Mouse (Mus musculus) liver, embryonic 13.5 days (tissue): Measurements from ENCODE around the gene Cnn1. TPM values are rescaled to one million over a fixed set of nuclear protein-coding genes. Genes with fewer than 3 reads are reported as not detected.
A peak's percentile ranks its signal among the peaks of the same experiment; 100 is the strongest.
"Not testable (repeated sequence)": the region's sequence is repeated elsewhere in the genome, so short reads cannot be mapped to it uniquely, and the experiment has no call there.

Experiments used
- ATAC-seq: fragments of 200-750 bp; cut with Nextera tagmentation; 2 replicates; pipeline ENCODE4 v1.8.0; 2017; ENCODE audit warnings: low read depth, mild to moderate bottlenecking, moderate number of reproducible peaks, moderate library complexity
- DNase-seq: peaks from one replicate; pipeline ENCODE4 v3.0.0; 2022
- H3K27ac ChIP-seq: fragments of 300-500 bp; sonication (generic); 2 replicates; pipeline ENCODE4 v1.5.1; 2015; ENCODE audit warnings: moderate library complexity, mild to moderate bottlenecking, inconsistent platforms
- H3K27me3 ChIP-seq: fragments of 300-500 bp; sonication (generic); 2 replicates; pipeline ENCODE4 v1.6.1; 2015; ENCODE audit warnings: mild to moderate bottlenecking, inconsistent platforms
- H3K36me3 ChIP-seq: fragments of 300-500 bp; sonication (generic); 2 replicates; pipeline ENCODE4 v1.6.1; 2015; ENCODE audit warnings: mild to moderate bottlenecking, inconsistent platforms
- H3K4me1 ChIP-seq: fragments of 300-500 bp; sonication (generic); replicated peaks from 2 replicates; pipeline ENCODE4 v1.6.1; 2015; ENCODE audit warnings: inconsistent platforms
- H3K4me2 ChIP-seq: fragments of 300-500 bp; sonication (generic); 2 replicates; pipeline ENCODE4 v1.6.1; 2015; ENCODE audit warnings: inconsistent platforms, mild to moderate bottlenecking, moderate library complexity
- H3K4me3 ChIP-seq: fragments of 300-500 bp; sonication (generic); replicated peaks from 2 replicates; pipeline ENCODE4 v1.5.1; 2015; ENCODE audit warnings: mild to moderate bottlenecking, inconsistent platforms
- H3K9ac ChIP-seq: fragments of 300-500 bp; sonication (generic); 2 replicates; pipeline ENCODE4 v1.6.1; 2015; ENCODE audit warnings: mild to moderate bottlenecking, inconsistent platforms
- H3K9me3 ChIP-seq: fragments of 300-500 bp; sonication (generic); replicated peaks from 2 replicates; pipeline ENCODE4 v1.6.1; 2016; ENCODE audit warnings: inconsistent platforms
- WGBS: fragments of 180-500 bp; shearing (Covaris S2); methylation state at CpG from one replicate; pipeline ENCODE4 v1.1.7; 2015; ENCODE audit not compliant: insufficient replicate concordance; 5-methylcytosine and 5-hydroxymethylcytosine counted together
- polyA plus RNA-seq: library from polyadenylated mRNA; unstranded; fragments of >200 nt; fragmentation: Nextera tagmentation; extraction: Ambion mirVana; gene quantifications from 2 replicates; pipeline ENCODE4 v1.2.1, GENCODE M21; 2015

Cnn1 gene
- polyA plus RNA-seq, 1 experiment from 2014 or later = 1.9 TPM

DNA sequence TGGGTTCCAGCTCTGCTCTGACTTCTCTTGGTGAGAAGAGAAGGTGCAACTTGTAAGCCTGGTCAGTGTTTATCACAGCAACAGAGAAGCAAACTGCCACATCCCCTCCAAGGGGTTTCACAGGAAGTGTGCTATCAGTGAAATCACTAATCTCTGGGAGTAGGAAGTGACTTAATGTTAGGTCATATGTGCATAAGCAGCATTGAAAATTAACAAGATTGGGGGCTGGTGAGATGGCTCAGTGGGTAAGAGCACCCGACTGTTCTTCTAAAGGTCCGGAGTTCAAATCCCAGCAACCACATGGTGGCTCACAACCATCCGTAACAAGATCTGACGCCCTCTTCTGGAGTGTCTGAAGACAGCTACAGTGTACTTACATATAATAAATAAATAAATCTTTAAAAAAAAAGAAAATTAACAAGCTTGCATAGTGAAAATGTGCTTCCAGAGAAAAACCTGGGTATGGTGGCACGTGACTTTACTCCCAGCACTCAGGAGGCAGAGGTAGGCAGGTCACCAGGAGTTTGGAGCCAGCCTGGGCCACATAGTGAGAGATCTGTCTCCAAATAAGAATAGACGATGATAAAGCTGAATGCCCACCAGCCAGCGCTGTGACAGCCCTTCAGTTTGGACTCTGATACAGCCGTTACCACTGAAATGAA is 45.4 kb downstream of the Cnn1 start:
- DNase-seq = no peak
- Histone ChIP-seq H3K4me1 (peaks cover 7% of the 10 kb centered on the region), H3K36me3 (no peaks in the 10 kb centered on the region), H3K27ac (no peak overlapping the region), H3K4me3 (no peak overlapping the region), H3K4me2 (no peak overlapping the region), H3K9me3 (no peaks in the 10 kb centered on the region), H3K27me3 (no peaks in the 10 kb centered on the region), H3K9ac (no peak overlapping the region)
- 60% methylated on average over 8 of the region's 8 CpGs for WGBS
- ATAC-seq = no peak

DNA sequence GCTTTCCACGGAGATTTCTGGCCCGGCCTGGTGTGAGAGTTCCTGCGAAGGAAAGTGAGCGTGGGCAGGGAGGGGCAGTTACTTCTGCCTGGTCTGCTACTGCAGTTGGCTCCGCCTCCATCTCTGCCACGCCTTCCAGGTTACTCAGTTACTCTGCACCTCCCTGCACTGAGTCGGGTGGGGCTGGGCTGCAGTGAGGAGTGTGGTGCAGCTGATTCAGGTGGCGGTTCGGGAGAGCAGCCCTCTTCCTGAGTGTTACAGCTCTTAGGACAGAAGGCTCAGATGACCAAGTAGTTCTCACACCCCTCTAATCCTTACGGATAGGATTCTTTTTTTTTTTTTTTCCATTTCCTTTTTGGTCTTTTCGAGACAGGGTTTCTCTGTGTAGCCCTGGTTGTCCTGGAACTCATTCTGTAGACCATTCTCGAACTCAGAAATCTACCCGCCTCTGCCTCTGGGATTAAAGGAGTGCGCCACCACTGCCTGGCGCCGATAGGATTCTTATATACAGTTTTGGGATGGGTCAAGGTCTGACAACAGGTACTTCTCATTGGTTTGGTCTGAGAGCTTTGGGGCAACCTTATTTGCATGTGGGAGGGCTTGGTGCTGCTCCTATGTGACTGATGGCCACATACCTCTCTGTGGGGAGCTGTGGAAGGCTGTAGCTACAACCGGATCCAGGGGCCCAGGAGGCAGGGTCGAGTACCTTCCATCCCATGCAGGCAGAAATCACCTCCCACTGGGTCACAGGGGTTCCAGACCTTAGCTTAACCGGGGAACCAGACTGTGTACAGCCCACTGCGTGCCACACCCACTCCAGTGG is 50.6 kb downstream of the Cnn1 start:
- WGBS = 45% methylated on average over 20 of the region's 20 CpGs
- Histone ChIP-seq H3K4me1 (peaks cover 13% of the 10 kb centered on the region), H3K27ac (no peak overlapping the region), H3K27me3 (no peaks in the 10 kb centered on the region), H3K4me3 (no peak overlapping the region), H3K36me3 (no peaks in the 10 kb centered on the region), H3K9ac (no peak overlapping the region), H3K4me2 (0 out of 2 replicates have a peak overlapping the region, but pooled peaks have one; percentile 7), H3K9me3 (no peaks in the 10 kb centered on the region)
- ATAC-seq (peak; percentile 91), DNase-seq (peak; percentile 68)

DNA sequence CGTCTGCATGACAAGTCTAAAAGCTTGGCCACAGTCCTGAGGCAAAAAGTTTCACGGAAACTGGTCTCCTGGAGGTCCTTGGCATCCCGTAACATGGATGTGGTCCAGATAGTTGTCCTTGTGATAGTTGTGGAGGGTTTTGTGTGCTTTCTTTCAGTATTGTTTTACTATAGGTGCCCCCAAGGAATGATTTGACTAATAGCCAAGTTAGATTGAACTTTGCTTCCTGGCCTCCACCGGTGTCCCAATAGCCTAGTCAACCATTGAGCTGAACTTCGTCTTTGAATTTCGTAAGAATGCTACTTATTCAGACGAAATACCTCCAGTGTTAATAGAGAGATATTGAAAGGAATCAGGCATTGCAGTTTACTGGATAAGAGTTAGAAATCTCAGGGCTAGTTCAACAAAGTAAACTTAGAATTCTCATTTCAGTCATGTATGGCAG is 51.3 kb downstream of the Cnn1 start:
- H3K9ac ChIP-seq, DNase-seq, H3K9me3 ChIP-seq, ATAC-seq, H3K27ac ChIP-seq, H3K36me3 ChIP-seq, H3K4me2 ChIP-seq, H3K27me3 ChIP-seq, H3K4me3 ChIP-seq: not testable (repeated sequence)
- peaks cover 13% of the 10 kb centered on the region for H3K4me1 ChIP-seq
- WGBS = 61% methylated on average over 7 of the region's 7 CpGs

DNA sequence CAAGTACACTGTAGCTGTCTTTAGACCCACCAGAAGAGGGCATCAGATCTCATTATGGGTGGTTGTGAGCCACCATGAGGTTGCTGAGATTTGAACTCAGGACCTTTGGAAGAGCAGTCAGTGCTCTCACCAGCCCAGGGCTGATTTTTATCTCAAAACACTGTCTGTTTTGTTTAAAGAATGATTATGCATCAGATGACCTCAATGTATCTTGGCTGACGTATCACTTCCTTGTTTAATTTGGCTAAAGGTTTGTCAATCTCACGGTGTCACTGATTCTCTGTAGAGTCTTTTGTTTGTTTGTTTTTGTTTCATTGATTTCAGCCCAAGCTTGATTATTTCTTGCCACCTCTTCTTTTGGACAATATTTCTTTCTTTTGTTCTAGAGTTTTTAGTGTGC is 51.9 kb downstream of the Cnn1 start:
- WGBS = 74% methylated on average over 2 of the region's 2 CpGs

DNA sequence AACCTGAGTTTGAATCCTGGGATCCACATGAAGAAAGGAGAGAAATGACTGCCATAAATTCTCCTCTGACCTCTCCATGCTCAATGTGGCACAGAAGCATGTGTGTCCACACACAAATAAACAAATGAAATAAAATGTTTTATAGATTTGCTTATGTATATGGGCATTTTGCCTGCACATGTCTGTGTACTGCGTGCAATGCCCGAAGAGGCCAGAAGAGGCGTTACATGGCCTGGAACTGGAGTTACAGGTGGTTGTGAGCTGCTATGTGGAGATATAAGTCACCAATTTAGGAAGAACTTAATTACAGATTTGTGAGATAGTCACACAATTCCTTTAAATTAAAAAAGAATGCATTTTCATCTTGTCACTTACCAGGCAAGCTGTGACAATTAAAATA is 54.8 kb downstream of the Cnn1 start:
- peaks cover 12% of the 10 kb centered on the region; the same call in 1 of the 2 replicates for H3K36me3 ChIP-seq
- H3K4me3 ChIP-seq = no peak overlapping the region
- H3K4me2 ChIP-seq = no peak overlapping the region
- no peaks in the 10 kb centered on the region for H3K27me3 ChIP-seq
- H3K9me3 ChIP-seq = no peaks in the 10 kb centered on the region
- no peak for ATAC-seq
- H3K27ac ChIP-seq = no peak overlapping the region
- no peak overlapping the region for H3K9ac ChIP-seq
- no peak for DNase-seq
- H3K4me1 ChIP-seq = peaks cover 35% of the 10 kb centered on the region
- 76% methylated on average over 3 of the region's 3 CpGs for WGBS

More for the DNA sequence above, 51.9 kb downstream of the Cnn1 start:
- H3K27ac ChIP-seq = no peak overlapping the region
- H3K4me3 ChIP-seq = no peak overlapping the region
- H3K27me3 ChIP-seq = no peaks in the 10 kb centered on the region
- H3K9me3 ChIP-seq = no peaks in the 10 kb centered on the region
- no peak for ATAC-seq
- H3K4me2 ChIP-seq = no peak overlapping the region
- peaks cover 18% of the 10 kb centered on the region for H3K4me1 ChIP-seq
- no peak for DNase-seq
- H3K9ac ChIP-seq = no peak overlapping the region
- H3K36me3 ChIP-seq = no peaks in the 10 kb centered on the region

DNA sequence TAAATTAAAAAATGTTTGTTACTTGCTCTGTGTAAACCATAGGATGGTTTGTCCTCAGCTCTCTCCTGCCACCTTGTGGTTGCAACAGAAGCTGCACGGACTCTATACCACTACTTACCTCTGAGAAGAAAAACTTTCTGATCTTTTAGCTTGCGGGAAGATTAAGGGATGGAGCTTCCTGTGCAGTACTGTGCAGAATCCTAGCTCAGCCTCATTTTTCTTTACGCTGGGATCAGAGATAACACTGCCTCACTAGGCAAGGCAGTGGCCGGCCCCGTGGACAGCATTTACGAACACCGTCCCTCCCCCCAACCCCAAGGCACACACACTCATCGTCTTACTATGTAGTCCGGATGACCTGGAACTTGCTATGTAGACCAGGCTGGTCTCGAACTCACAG is 56.6 kb downstream of the Cnn1 start:
- no peaks in the 10 kb centered on the region for H3K9me3 ChIP-seq
- H3K4me1 ChIP-seq = peaks cover 22% of the 10 kb centered on the region
- peak overlapping the region; percentile 76 for H3K4me3 ChIP-seq
- peaks cover 12% of the 10 kb centered on the region; the same call in 1 of the 2 replicates for H3K36me3 ChIP-seq
- 8% methylated on average over 10 of the region's 10 CpGs for WGBS
- DNase-seq (peak; percentile 60), ATAC-seq (0 out of 2 replicates have a peak, but pooled peaks have one; percentile 6)
- H3K27ac ChIP-seq = no peak overlapping the region; the same call in 1 of the 2 replicates
- peak overlapping the region; percentile 89 for H3K4me2 ChIP-seq
- peak overlapping the region; percentile 60; the same call in 1 of the 2 replicates for H3K9ac ChIP-seq
- H3K27me3 ChIP-seq = no peaks in the 10 kb centered on the region

DNA sequence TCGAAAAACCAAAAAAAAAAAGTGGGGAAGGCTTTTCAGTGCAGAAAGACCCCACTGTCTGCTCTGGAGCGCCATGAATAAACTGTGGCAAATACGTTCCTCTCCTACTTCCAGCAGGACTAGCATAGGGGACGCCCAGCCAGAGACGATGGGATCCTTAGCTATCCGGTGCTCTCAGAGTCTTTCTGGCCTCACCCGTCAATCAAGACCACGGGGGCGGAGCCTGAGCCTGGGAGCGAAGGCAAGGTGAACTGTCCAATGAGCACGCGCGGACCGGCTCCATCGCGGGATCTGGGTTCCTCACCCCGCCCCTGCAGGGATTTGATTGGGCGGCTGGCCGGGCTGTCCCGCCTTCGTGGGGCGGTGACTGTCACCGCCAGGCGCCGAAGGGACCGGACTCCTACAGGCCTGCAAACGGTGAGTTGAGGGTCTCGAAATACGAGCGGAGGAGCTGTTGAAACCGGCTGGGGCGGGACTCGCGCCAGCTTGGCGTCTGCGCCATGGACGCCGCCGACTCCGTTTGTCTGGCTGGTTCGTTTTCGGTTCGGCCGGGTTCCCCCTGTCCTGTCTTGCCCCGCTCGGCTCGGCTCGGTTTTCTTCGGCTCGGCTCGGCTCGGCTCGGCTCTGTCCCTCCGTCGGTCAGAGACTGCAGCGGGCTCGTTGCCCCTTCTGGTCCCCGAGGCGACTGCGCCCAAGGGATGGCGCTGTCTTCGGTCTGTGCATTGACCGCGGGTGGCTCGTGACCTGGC is 57.7 kb downstream of the Cnn1 start, which contains the start of gene Pigyl:
Pigyl (plus strand) TSS at position 350 of the 749 bp plus-strand sequence.
- DNase-seq = peak; percentile 99
- Histone ChIP-seq H3K9me3 (no peaks in the 10 kb centered on the region), H3K9ac (peak within 1 kb of the TSS; percentile 86), H3K27ac (peak within 1 kb of the TSS; percentile 77), H3K4me3 (peak within 1 kb of the TSS; percentile 76), H3K36me3 (peaks cover 12% of the 10 kb centered on the region; the same call in 1 of the 2 replicates), H3K4me1 (peaks cover 22% of the 10 kb centered on the region), H3K27me3 (no peaks in the 10 kb centered on the region), H3K4me2 (peak within 1 kb of the TSS; percentile 89)
- peak; percentile 97 for ATAC-seq
- under 1% methylated on average over 65 of the region's 65 CpGs for WGBS

DNA sequence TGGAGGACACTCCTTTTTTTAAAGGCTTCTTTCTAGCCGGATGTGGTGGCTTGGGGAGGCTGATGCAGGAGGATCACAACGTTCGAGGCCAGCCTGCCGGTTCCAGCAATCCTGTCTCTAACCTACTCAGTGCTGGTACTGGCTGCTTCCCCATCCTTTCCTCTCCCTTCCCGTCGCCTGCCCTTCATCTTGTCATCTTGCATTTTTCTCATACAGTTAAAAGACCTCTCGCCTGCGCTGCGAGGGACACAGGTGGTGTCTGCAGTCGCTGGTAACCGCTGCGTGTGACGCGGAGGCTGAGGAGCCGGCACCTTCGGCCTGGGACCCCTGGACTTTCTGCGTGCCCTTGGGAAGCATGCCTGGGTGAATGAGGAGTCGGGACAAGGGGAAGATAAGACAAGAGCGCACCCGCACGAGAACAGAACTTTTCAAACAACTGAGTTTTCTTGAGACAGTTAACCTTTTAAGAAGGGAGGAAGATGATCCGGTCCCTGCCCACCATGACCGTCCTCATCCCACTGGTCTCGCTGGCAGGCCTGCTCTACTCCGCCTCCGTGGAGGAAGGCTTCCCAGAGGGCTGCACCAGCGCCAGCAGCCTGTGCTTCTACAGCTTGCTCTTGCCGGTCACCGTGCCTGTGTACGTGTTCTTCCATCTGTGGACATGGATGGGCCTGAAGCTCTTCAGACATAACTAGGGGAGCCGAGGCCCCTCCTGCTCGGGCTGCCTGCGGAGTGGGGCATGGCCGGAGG is 58.7 kb downstream of the Cnn1 start:
- Histone ChIP-seq H3K4me2 (peak overlapping the region; percentile 89), H3K9me3 (no peaks in the 10 kb centered on the region), H3K27ac (no peak overlapping the region), H3K9ac (peak overlapping the region; percentile 86), H3K4me1 (peaks cover 22% of the 10 kb centered on the region), H3K36me3 (peaks cover 12% of the 10 kb centered on the region; the same call in 1 of the 2 replicates), H3K27me3 (no peaks in the 10 kb centered on the region), H3K4me3 (peak overlapping the region; percentile 76)
- ATAC-seq = no peak
- 64% methylated on average over 34 of the region's 34 CpGs for WGBS
- no peak for DNase-seq
